Mouse (Mus musculus) fat pad, adult 2 months (tissue): ENCODE measurements around the gene Olfr1154.

Experiments
- DNase-seq: peaks from one replicate; pipeline ENCODE4 v3.0.0-alpha.2; 2011; ENCODE audit warnings: low read depth, low spot score; ENCODE audit errors: extremely low read depth

The Olfr1154 gene

DNA sequence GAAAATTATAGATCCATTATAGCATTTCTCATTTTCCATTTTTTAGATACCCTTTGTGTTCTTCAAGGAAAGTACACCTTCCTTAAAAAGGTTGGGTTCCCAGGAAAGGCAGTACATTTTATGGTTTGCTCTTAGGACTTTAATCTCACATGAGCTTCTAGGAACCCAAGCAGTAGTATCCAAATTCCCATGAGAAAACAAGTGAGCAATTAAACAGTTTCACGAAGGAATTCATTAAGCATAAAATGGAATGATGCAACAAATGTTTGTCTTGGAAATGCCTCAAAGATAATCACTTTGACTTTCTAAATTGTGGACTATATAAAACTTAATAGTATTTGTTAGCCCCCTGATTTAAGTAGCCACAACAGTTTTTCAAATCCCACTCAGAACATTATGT lies at the start of gene Olfr1154:
Gene Olfr1154 (minus strand): TSS at position 101 of the 400 bp plus-strand sequence.
- DNase-seq = no peak

DNA sequence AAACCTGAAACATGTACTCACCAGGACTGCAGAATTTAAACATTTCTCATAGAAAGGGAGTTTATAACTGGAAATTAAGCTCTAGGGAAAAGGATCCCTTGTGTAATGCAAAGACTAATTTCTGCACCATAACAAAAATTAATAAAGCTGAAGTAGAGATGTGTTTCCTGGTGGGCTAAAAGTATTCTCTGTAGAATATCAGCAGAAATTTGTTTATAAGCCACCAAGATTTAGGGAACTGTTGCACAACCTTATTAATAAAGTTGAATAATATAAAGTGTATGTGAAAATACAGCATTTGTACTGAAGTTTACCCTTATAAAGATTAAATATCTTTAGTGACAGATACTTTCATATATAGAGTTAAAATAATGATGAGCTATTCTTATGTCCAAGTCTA lies 48.0 kb upstream of the Olfr1154 start, which contains the start of gene Olfr1156:
Gene Olfr1156 (minus strand): TSS at position 101 of the 400 bp plus-strand sequence.
- no peak for DNase-seq

DNA sequence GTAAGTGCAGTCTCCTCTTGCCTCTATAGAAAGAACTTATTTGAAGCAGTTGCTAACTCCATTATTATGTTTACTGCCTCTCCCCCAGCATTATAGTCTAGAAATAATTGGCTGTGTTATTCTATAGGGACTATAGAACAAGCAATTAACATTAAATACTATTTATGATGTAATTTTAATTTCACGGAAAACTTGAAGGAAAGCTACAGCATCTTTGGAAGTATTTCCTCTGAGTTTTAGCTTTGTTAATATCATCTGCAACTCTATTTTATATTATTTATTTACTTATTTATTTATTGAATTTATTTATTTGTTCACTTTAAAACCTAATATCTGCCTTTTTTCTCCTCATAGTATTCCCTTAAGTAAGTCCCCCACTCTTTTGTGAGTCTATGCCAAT lies 40.1 kb upstream of the Olfr1154 start, which contains the start of gene Olfr1155:
Gene Olfr1155 (minus strand): TSS at position 101 of the 400 bp plus-strand sequence.
- DNase-seq = no peak

DNA sequence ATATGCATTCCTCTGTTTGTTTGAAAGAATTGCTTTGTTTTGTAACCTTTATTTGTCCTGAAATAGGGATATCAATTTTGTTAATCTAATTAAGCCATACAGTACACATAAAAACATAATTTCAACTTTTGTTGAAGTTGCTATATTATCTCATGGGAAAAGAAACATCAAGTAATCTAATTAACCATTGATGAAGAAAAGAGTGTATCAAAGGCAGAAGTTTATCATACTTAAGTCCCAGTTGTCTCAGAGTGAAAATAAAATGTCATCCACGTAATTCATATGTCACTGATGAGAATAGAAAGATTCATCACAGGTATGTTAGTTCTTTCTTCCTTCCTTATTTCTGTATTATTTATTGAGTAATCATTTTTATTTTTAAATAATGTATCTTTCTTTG lies 10.3 kb downstream of the Olfr1154 start, which contains the start of gene Olfr1153:
Gene Olfr1153 (plus strand): TSS at position 301 of the 400 bp plus-strand sequence.
- no peak for DNase-seq

DNA sequence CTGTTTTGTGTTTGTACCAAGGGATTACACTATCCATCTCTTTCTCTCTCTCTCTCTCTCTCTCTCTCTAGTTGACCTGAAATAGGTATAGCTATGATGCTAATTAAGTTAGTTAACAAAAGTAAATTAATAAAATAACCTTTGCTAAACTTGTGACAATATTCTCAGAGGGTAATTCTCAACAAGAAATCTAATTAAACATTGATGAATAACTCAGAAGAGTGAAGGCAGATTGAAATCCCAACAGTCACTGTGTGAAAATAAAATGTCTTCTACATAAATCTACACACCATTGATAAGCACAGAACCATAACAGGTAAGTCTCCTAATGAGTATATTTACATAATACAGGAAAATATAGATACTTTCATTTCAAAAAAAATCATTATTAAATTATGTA lies 38.8 kb downstream of the Olfr1154 start, which contains the start of gene Olfr1152:
Gene Olfr1152 (plus strand): TSS at position 301 of the 400 bp plus-strand sequence.
- DNase-seq = no peak

DNA sequence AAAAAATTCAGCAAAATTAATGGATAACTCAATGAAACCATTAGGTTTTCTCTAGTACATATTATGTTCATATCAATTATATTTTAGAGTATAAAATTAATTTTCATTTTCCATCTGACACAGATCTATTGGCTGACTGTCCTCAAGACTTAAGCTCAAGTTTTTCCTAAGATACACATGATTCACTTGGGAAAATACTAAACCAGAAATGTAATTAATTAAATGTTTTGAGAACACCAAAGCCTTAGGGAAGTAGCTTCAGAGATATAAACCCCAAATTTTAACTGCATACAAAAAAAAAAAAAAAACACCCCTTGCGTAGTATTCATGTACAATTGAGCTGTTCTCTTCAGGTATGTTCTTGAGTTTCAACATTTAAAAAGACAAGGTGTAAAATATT lies 49.4 kb downstream of the Olfr1154 start, which contains the start of gene Olfr1151:
Gene Olfr1151 (plus strand): TSS at position 301 of the 400 bp plus-strand sequence.
- DNase-seq = no peak
